Comparison of ENCODE assay signal across 8 mouse cellular contexts in the genomic region with DNA sequence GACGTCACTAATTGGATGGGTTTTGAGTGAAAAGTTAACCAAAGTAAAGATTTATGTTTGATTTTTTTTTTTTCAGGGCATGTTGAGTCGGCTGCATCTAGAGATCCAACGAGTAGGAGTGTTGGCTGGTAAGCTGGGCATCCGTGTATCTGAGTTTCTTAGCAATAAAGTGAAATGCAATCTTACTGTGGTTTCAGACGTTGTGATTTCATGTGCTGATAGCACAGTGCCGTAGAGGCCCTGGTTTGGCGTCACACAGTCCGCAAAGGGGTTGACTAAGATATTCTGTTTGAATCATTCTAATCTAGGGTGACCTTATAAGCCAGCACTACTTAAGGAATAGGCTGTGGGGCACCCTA. TPM values are rescaled to one million over a fixed set of nuclear protein-coding genes. Genes with fewer than 3 reads are reported as not detected.
A peak's percentile ranks its signal among the peaks of the same experiment; 100 is the strongest.
DNase-seq lines count a peak whose midpoint lies in the region; ATAC-seq and TF ChIP-seq lines count a peak whose summit lies in the region.

No protein-coding gene starts in this region.

- no peak for TF ChIP-seq EP300 in MEL (IDR thresholded peaks at IDR 0.05; ENCODE audit: low read depth in 1 of 2, low read length in 2 of 2)

- 2% methylated on average over 8 of the region's 8 CpGs for WGBS in kidney, adult 2 months
- under 1% methylated on average over 8 of the region's 8 CpGs for WGBS in hindbrain, embryonic 11.5 days
- under 1% methylated on average over 8 of the region's 8 CpGs for WGBS in midbrain, embryonic 13.5 days

- peak overlapping the region; percentile 83 for H3K4me2 ChIP-seq in hindbrain, embryonic 11.5 days (replicated peaks; ENCODE audit: low read depth, low read length)
- H3K4me2 ChIP-seq in midbrain, embryonic 13.5 days (replicated peaks): peak overlapping the region; percentile 88

- H3K9me3 ChIP-seq in MEL (replicated peaks; ENCODE audit: insufficient read depth, low read length): no peaks in the 10 kb centered on the region
- no peaks in the 10 kb centered on the region for H3K9me3 ChIP-seq in hindbrain, embryonic 11.5 days (ENCODE audit: control insufficient read depth, low read length)
- no peaks in the 10 kb centered on the region for H3K9me3 ChIP-seq in midbrain, embryonic 13.5 days

- TF ChIP-seq RAD21 in MEL (IDR thresholded peaks at IDR 0.05; ENCODE audit: low read depth, low read length): no peak

- ATAC-seq in hindbrain, embryonic 11.5 days (ENCODE audit: low FRiP score): no peak
- no peak for ATAC-seq in midbrain, embryonic 13.5 days

- H3K9ac ChIP-seq in MEL (ENCODE audit: control insufficient read depth, low read depth, low read length, poor library complexity, severe bottlenecking): peak overlapping the region; percentile 76
- peak overlapping the region; percentile 77 for H3K9ac ChIP-seq in hindbrain, embryonic 11.5 days (ENCODE audit: low read depth, low read length)
- peak overlapping the region; percentile 80 for H3K9ac ChIP-seq in midbrain, embryonic 13.5 days (replicated peaks)

- TF ChIP-seq POLR2A in kidney, adult 2 months (IDR thresholded peaks at IDR 0.05; ENCODE audit: low read depth, low read length): no peak
- peak; percentile 30 to 32; a peak in 1 of 4 replicates for TF ChIP-seq POLR2A in MEL (IDR thresholded peaks at IDR 0.05; ENCODE audit: control insufficient read depth in 1 of 2, insufficient read depth in 1 of 2, low read depth in 1 of 2, low read length in 2 of 2, poor library complexity in 1 of 2)

- peaks cover 12% of the 10 kb centered on the region for H3K4me1 ChIP-seq in kidney, adult 2 months (ENCODE audit: control insufficient read depth, insufficient read depth, low read length)
- peaks cover 0 to 8% of the 10 kb centered on the region in 2 experiments; a peak in 1 of 4 replicates for H3K4me1 ChIP-seq in MEL (ENCODE audit: control insufficient read depth in 1 of 2, insufficient read depth in 2 of 2, low read length in 2 of 2)
- peaks cover 16% of the 10 kb centered on the region for H3K4me1 ChIP-seq in hindbrain, embryonic 11.5 days (replicated peaks; ENCODE audit: control insufficient read depth, insufficient read depth, low read length)
- peaks cover 66% of the 10 kb centered on the region for H3K4me1 ChIP-seq in midbrain, embryonic 13.5 days (replicated peaks)

- no peaks in the 10 kb centered on the region for H3K27me3 ChIP-seq in kidney, adult 2 months (replicated peaks; ENCODE audit: control insufficient read depth, insufficient read depth, low read length)
- H3K27me3 ChIP-seq in MEL (ENCODE audit: control insufficient read depth in 1 of 2, insufficient read depth in 2 of 2, low read length in 2 of 2): no peaks in the 10 kb centered on the region
- no peaks in the 10 kb centered on the region for H3K27me3 ChIP-seq in hindbrain, embryonic 11.5 days (ENCODE audit: control insufficient read depth, insufficient read depth, low read length)
- H3K27me3 ChIP-seq in midbrain, embryonic 13.5 days: no peaks in the 10 kb centered on the region

- H3K79me2 ChIP-seq in MEL (ENCODE audit: control insufficient read depth, insufficient read depth, low read length, poor library complexity): peaks cover 44% of the 10 kb centered on the region

- no peaks in the 10 kb centered on the region for H3K36me3 ChIP-seq in kidney, adult 2 months (ENCODE audit: control insufficient read depth, insufficient read depth, low read length)
- peaks cover 0 to 10% of the 10 kb centered on the region in 2 experiments; a peak in 3 of 4 replicates for H3K36me3 ChIP-seq in MEL (ENCODE audit: control insufficient read depth in 1 of 2, insufficient read depth in 2 of 2, low read length in 2 of 2)
- no peaks in the 10 kb centered on the region; the same call in 1 of the 2 replicates for H3K36me3 ChIP-seq in hindbrain, embryonic 11.5 days (ENCODE audit: control insufficient read depth, insufficient read depth, low read length)
- peaks cover 17% of the 10 kb centered on the region for H3K36me3 ChIP-seq in midbrain, embryonic 13.5 days

- peak overlapping the region; percentile 61 for H3K4me3 ChIP-seq in kidney, adult 2 months (ENCODE audit: insufficient read depth, low read depth, low read length)
- peak overlapping the region; percentile 54 to 71 for H3K4me3 ChIP-seq in MEL (ENCODE audit: control insufficient read depth in 1 of 2, insufficient read depth in 1 of 2, low read depth in 2 of 2, low read length in 2 of 2)
- peak overlapping the region; percentile 64 for H3K4me3 ChIP-seq in hindbrain, embryonic 11.5 days (ENCODE audit: low read depth, low read length)
- peak overlapping the region; percentile 76 for H3K4me3 ChIP-seq in midbrain, embryonic 13.5 days (replicated peaks)

- H3K27ac ChIP-seq in kidney, adult 2 months (ENCODE audit: insufficient read depth, low read depth, low read length): 0 out of 2 replicates have a peak overlapping the region, but pooled peaks have one; percentile 58
- H3K27ac ChIP-seq in MEL (ENCODE audit: control insufficient read depth, low read depth, low read length): peak overlapping the region; percentile 81
- H3K27ac ChIP-seq in hindbrain, embryonic 11.5 days (ENCODE audit: low read depth, low read length): peak overlapping the region; percentile 75
- peak overlapping the region; percentile 86 for H3K27ac ChIP-seq in midbrain, embryonic 13.5 days

- no peak for TF ChIP-seq CTCF in kidney, adult 2 months (conservative IDR thresholded peaks at IDR 0.05; ENCODE audit: insufficient read depth, insufficient read length, low read depth, low read length)
- no peak for TF ChIP-seq CTCF in MEL (IDR thresholded peaks at IDR 0.05 in 2 of 3, conservative IDR thresholded peaks at IDR 0.05 in 1 of 3; ENCODE audit: control insufficient read depth in 1 of 3, insufficient read depth in 1 of 3, low read depth in 2 of 3, low read length in 3 of 3, poor library complexity in 1 of 3, severe bottlenecking in 1 of 3)

- DNase-seq in kidney, adult 2 months: no peak
- DNase-seq in kidney, adult 11 months: no peak
- DNase-seq in MEL (ENCODE audit: low read depth, low spot score): peak; percentile 58
- DNase-seq in hindbrain, embryonic 11.5 days (ENCODE audit: low spot score): no peak
- no peak for DNase-seq in embryo, embryonic 9.5 days (ENCODE audit: extremely low spot score)
- DNase-seq in right cerebral cortex, adult 2 months (ENCODE audit: low spot score in 2 of 2): no peak
- no peak for DNase-seq in retina, postnatal 1 day

TF ChIP-seq in MEL, 35 proteins besides CTCF, POLR2A, EP300 and RAD21 (continues in another document):
- TF ChIP-seq MAZ (IDR thresholded peaks at IDR 0.05; ENCODE audit: low read depth, low read length) (no peak), ETS1 (IDR thresholded peaks at IDR 0.05; ENCODE audit: low read depth, low read length) (no peak), BHLHE40 (IDR thresholded peaks at IDR 0.05; ENCODE audit: borderline replicate concordance, low read depth, low read length) (no peak), MEF2A (IDR thresholded peaks at IDR 0.05; ENCODE audit: extremely low read depth, insufficient replicate concordance, low read depth, low read length, poor library complexity, severe bottlenecking) (no peak), CHD2 (IDR thresholded peaks at IDR 0.05; ENCODE audit: low read length) (no peak), SIN3A (IDR thresholded peaks at IDR 0.05; ENCODE audit: low read length) (no peak; the same call in 1 of the 2 replicates), NELFE (IDR thresholded peaks at IDR 0.05; ENCODE audit: low read depth, low read length) (no peak), JUND (IDR thresholded peaks at IDR 0.05; ENCODE audit: low read depth, low read length) (no peak), ELF1 (IDR thresholded peaks at IDR 0.05; ENCODE audit: low read depth, low read length) (no peak)

RNA-seq across cellular contexts. Expression of gene Traf7, which starts 0.8 kb away (rescaled TPM):
- 108 and 124 TPM in 2 replicates for polyA plus RNA-seq in kidney, adult 2 months (2012; rRNA removed)
- 118 and 121 TPM in 2 replicates for total RNA-seq in MEL (2012; rRNA removed)
- polyA plus RNA-seq in MEL (2012; ENCODE audit: insufficient read depth in 1 of 2, insufficient read length in 2 of 2, low read depth in 1 of 2, low replicate concordance in 2 of 2, missing spikeins in 1 of 2): 100 to 1,000 TPM in 1 of 2 experiments, not detected in 1; 261 TPM
- 65.8 and 71.1 TPM in 2 replicates for polyA plus RNA-seq in hindbrain, embryonic 11.5 days (2014; fragmentation: Nextera tagmentation; extraction: Ambion mirVana)
- polyA plus RNA-seq in midbrain, embryonic 13.5 days (2015; fragmentation: Nextera tagmentation; extraction: Ambion mirVana): 97.3 and 106 TPM in 2 replicates

RNA-seq across cellular contexts. Expression of gene Rab26, which starts 5.5 kb away (rescaled TPM):
- 0.56 and 0.58 TPM in 2 replicates for polyA plus RNA-seq in kidney, adult 2 months (2012; rRNA removed)
- total RNA-seq in MEL (2012; rRNA removed): 0.89 and 1.0 TPM in 2 replicates
- 1 to 10 TPM in 1 of 2 experiments, not detected in 1; 1.1 TPM for polyA plus RNA-seq in MEL (2012; ENCODE audit: insufficient read depth in 1 of 2, insufficient read length in 2 of 2, low read depth in 1 of 2, low replicate concordance in 2 of 2, missing spikeins in 1 of 2)
- 1.8 and 2.8 TPM in 2 replicates for polyA plus RNA-seq in hindbrain, embryonic 11.5 days (2014; fragmentation: Nextera tagmentation; extraction: Ambion mirVana)
- polyA plus RNA-seq in midbrain, embryonic 13.5 days (2015; fragmentation: Nextera tagmentation; extraction: Ambion mirVana): 2.9 TPM in 2 replicates

RNA-seq across cellular contexts. Expression of gene Pkd1, which starts 21.1 kb away (rescaled TPM):
- polyA plus RNA-seq in kidney, adult 2 months (2012; rRNA removed): 34.6 and 42.9 TPM in 2 replicates
- 10.3 and 10.6 TPM in 2 replicates for total RNA-seq in MEL (2012; rRNA removed)
- 10 to 100 TPM in 1 of 2 experiments, not detected in 1; 10.7 TPM for polyA plus RNA-seq in MEL (2012; ENCODE audit: insufficient read depth in 1 of 2, insufficient read length in 2 of 2, low read depth in 1 of 2, low replicate concordance in 2 of 2, missing spikeins in 1 of 2)
- polyA plus RNA-seq in hindbrain, embryonic 11.5 days (2014; fragmentation: Nextera tagmentation; extraction: Ambion mirVana): 16.0 and 22.2 TPM in 2 replicates
- polyA plus RNA-seq in midbrain, embryonic 13.5 days (2015; fragmentation: Nextera tagmentation; extraction: Ambion mirVana): 17.7 and 19.4 TPM in 2 replicates

RNA-seq across cellular contexts. Expression of gene Caskin1, which starts 40.1 kb away (rescaled TPM):
- polyA plus RNA-seq in kidney, adult 2 months (2012; rRNA removed): 0.52 and 0.80 TPM in 2 replicates
- total RNA-seq in MEL (2012; rRNA removed): 0.04 and 0.07 TPM in 2 replicates
- under 1 TPM in 1 of 2 experiments, not detected in 1; 0.38 TPM for polyA plus RNA-seq in MEL (2012; ENCODE audit: insufficient read depth in 1 of 2, insufficient read length in 2 of 2, low read depth in 1 of 2, low replicate concordance in 2 of 2, missing spikeins in 1 of 2)
- 6.4 and 9.2 TPM in 2 replicates for polyA plus RNA-seq in hindbrain, embryonic 11.5 days (2014; fragmentation: Nextera tagmentation; extraction: Ambion mirVana)
- 24.7 and 29.1 TPM in 2 replicates for polyA plus RNA-seq in midbrain, embryonic 13.5 days (2015; fragmentation: Nextera tagmentation; extraction: Ambion mirVana)

RNA-seq across cellular contexts. Expression of gene Mlst8, which starts 49.7 kb away (rescaled TPM):
- polyA plus RNA-seq in kidney, adult 2 months (2012; rRNA removed): 26.1 and 32.1 TPM in 2 replicates
- total RNA-seq in MEL (2012; rRNA removed): 28.5 and 35.4 TPM in 2 replicates
- polyA plus RNA-seq in MEL (2012; ENCODE audit: insufficient read depth in 1 of 2, insufficient read length in 2 of 2, low read depth in 1 of 2, low replicate concordance in 2 of 2, missing spikeins in 1 of 2): 10 to 100 TPM in 1 of 2 experiments, not detected in 1; 57.3 TPM
- polyA plus RNA-seq in hindbrain, embryonic 11.5 days (2014; fragmentation: Nextera tagmentation; extraction: Ambion mirVana): 27.8 and 37.7 TPM in 2 replicates
- polyA plus RNA-seq in midbrain, embryonic 13.5 days (2015; fragmentation: Nextera tagmentation; extraction: Ambion mirVana): 38.6 and 41.4 TPM in 2 replicates
